Mouse (Mus musculus): ENCODE results near the gene Bdh1. TPM values are rescaled to one million over a fixed set of nuclear protein-coding genes. Genes with fewer than 3 reads are reported as not detected.
A peak's percentile ranks its signal among the peaks of the same experiment; 100 is the strongest.
"Not testable (repeated sequence)": the region's sequence is repeated elsewhere in the genome, so short reads cannot be mapped to it uniquely, and the experiment has no call there.

The Bdh1 gene
- 100 to 1,000 TPM; 259 to 272 TPM for total RNA-seq (2021)

GRCm38 (mm10) chr16:31422000-31422399, at the start of gene Bdh1:
TSS of gene Bdh1 (plus strand) at chr16:31422280.
- intact Hi-C loops (cut with DNase I), result no loop called here
- DNase-seq, result no peak

GRCm38 (mm10) chr16:31372316-31372715, 49.8 kb upstream of the Bdh1 start:
- intact Hi-C loops (cut with DNase I); DNase-seq: not testable (repeated sequence)

- DNase-seq; intact Hi-C loops (cut with DNase I): not testable (repeated sequence)
These were observed 46.0 kb upstream of the Bdh1 start for GRCm38 (mm10) chr16:31375877-31376582.

- DNase-seq; intact Hi-C loops (cut with DNase I): not testable (repeated sequence)
These were observed 33.8 kb upstream of the Bdh1 start for GRCm38 (mm10) chr16:31388269-31388668.

GRCm38 (mm10) chr16:31399231-31399630, 22.8 kb upstream of the Bdh1 start:
- DNase-seq, result no peak
- intact Hi-C loops (cut with DNase I), result no loop called here

- DNase-seq, result no peak
- intact Hi-C loops (cut with DNase I), result no loop called here
These were observed 21.0 kb upstream of the Bdh1 start for GRCm38 (mm10) chr16:31400908-31401692.

GRCm38 (mm10) chr16:31402096-31402495, 20.0 kb upstream of the Bdh1 start:
- intact Hi-C loops (cut with DNase I), result no loop called here
- DNase-seq, result no peak

- intact Hi-C loops (cut with DNase I), result no loop called here
- DNase-seq, result no peak
These were observed 18.1 kb upstream of the Bdh1 start for GRCm38 (mm10) chr16:31403971-31404370.

GRCm38 (mm10) chr16:31405040-31405439, 17.0 kb upstream of the Bdh1 start:
- DNase-seq, result no peak
- intact Hi-C loops (cut with DNase I), result no loop called here

- no peak for DNase-seq
- intact Hi-C loops (cut with DNase I), result no loop called here
These were observed 14.2 kb upstream of the Bdh1 start for GRCm38 (mm10) chr16:31407872-31408271.

- intact Hi-C loops (cut with DNase I), result no loop called here
- no peak for DNase-seq
These were observed 11.1 kb upstream of the Bdh1 start for GRCm38 (mm10) chr16:31410969-31411368.

GRCm38 (mm10) chr16:31412321-31412720, 9.8 kb upstream of the Bdh1 start:
- intact Hi-C loops (cut with DNase I), result no loop called here
- peak; percentile 58 for DNase-seq

GRCm38 (mm10) chr16:31413777-31414176, 8.3 kb upstream of the Bdh1 start:
- no peak for DNase-seq

GRCm38 (mm10) chr16:31415885-31416450, 6.1 kb upstream of the Bdh1 start:
- DNase-seq, result no peak
- intact Hi-C loops (cut with DNase I), result no loop called here

More at GRCm38 (mm10) chr16:31413777-31414176, 8.3 kb upstream of the Bdh1 start:
- intact Hi-C loops (cut with DNase I), result no loop called here

GRCm38 (mm10) chr16:31418704-31419103, 3.4 kb upstream of the Bdh1 start:
- intact Hi-C loops (cut with DNase I), result no loop called here
- no peak for DNase-seq

GRCm38 (mm10) chr16:31419457-31419856, 2.6 kb upstream of the Bdh1 start:
- intact Hi-C loops (cut with DNase I), result no loop called here

GRCm38 (mm10) chr16:31422722-31423121, 642 bp downstream of the Bdh1 start:
- intact Hi-C loops (cut with DNase I), result no loop called here
- no peak for DNase-seq

More at GRCm38 (mm10) chr16:31419457-31419856, 2.6 kb upstream of the Bdh1 start:
- DNase-seq, result no peak

- intact Hi-C loops (cut with DNase I), result no loop called here
- no peak for DNase-seq
These were observed 1.3 kb downstream of the Bdh1 start for GRCm38 (mm10) chr16:31423368-31423767.

GRCm38 (mm10) chr16:31424416-31425187, 2.5 kb downstream of the Bdh1 start:
- intact Hi-C loops (cut with DNase I), result no loop called here
- no peak for DNase-seq

GRCm38 (mm10) chr16:31425508-31425907, 3.4 kb downstream of the Bdh1 start:
- intact Hi-C loops (cut with DNase I), result no loop called here
- DNase-seq, result peak; percentile 79

Data from left cerebral cortex, postnatal 4 days (tissue).